Mouse (Mus musculus): Measurements from ENCODE around the gene Nckap5l. TPM values are rescaled to one million over a fixed set of nuclear protein-coding genes. Genes with fewer than 3 reads are reported as not detected.

The Nckap5l gene
- polyA plus RNA-seq, 1 experiment: 48.6 TPM

GRCm38 (mm10) chr15:99417692-99418271 lies 39.8 kb downstream of the Nckap5l start:
- H3K27ac ChIP-seq (ENCODE audit: control insufficient read depth, insufficient read depth, low read length): no peak overlapping the region
- TF ChIP-seq CTCF (IDR thresholded peaks at IDR 0.05; ENCODE audit: borderline replicate concordance, control insufficient read depth, extremely low read depth, insufficient read depth, low read length, poor library complexity): no peak
- TF ChIP-seq POLR2A (IDR thresholded peaks at IDR 0.05; ENCODE audit: control insufficient read depth, extremely low read depth, insufficient read depth, low read length, poor library complexity): no peak
- no peak for DNase-seq
- no peaks in the 10 kb centered on the region for H3K36me3 ChIP-seq (ENCODE audit: control insufficient read depth, insufficient read depth, low read length)
- H3K27me3 ChIP-seq (ENCODE audit: control insufficient read depth, insufficient read depth, low read length): no peaks in the 10 kb centered on the region
- H3K4me1 ChIP-seq (replicated peaks; ENCODE audit: control insufficient read depth, insufficient read depth, low read length): peaks cover 10% of the 10 kb centered on the region
- 81% methylated on average over 17 of the region's 17 CpGs for WGBS
- H3K4me3 ChIP-seq (ENCODE audit: control insufficient read depth, insufficient read depth, low read length): no peak overlapping the region

GRCm38 (mm10) chr15:99416957-99417356 lies 40.6 kb downstream of the Nckap5l start:
- no peak for DNase-seq
- 37% methylated on average over 4 of the region's 4 CpGs for WGBS
- Histone ChIP-seq H3K27ac (ENCODE audit: control insufficient read depth, insufficient read depth, low read length) (no peak overlapping the region), H3K36me3 (ENCODE audit: control insufficient read depth, insufficient read depth, low read length) (no peaks in the 10 kb centered on the region), H3K4me1 (replicated peaks; ENCODE audit: control insufficient read depth, insufficient read depth, low read length) (peaks cover 10% of the 10 kb centered on the region), H3K4me3 (ENCODE audit: control insufficient read depth, insufficient read depth, low read length) (no peak overlapping the region), H3K27me3 (ENCODE audit: control insufficient read depth, insufficient read depth, low read length) (no peaks in the 10 kb centered on the region)
- TF ChIP-seq POLR2A (IDR thresholded peaks at IDR 0.05; ENCODE audit: control insufficient read depth, extremely low read depth, insufficient read depth, low read length, poor library complexity) (no peak), CTCF (IDR thresholded peaks at IDR 0.05; ENCODE audit: borderline replicate concordance, control insufficient read depth, extremely low read depth, insufficient read depth, low read length, poor library complexity) (no peak)

- 19% methylated on average over 13 of the region's 13 CpGs for WGBS
- peak; percentile 79 for DNase-seq
- H3K4me1 ChIP-seq (replicated peaks; ENCODE audit: control insufficient read depth, insufficient read depth, low read length): peaks cover 10% of the 10 kb centered on the region
- H3K4me3 ChIP-seq (ENCODE audit: control insufficient read depth, insufficient read depth, low read length): no peak overlapping the region
- H3K36me3 ChIP-seq (ENCODE audit: control insufficient read depth, insufficient read depth, low read length): no peaks in the 10 kb centered on the region
- no peak for TF ChIP-seq POLR2A (IDR thresholded peaks at IDR 0.05; ENCODE audit: control insufficient read depth, extremely low read depth, insufficient read depth, low read length, poor library complexity)
- peak; percentile 86; the same call in 1 of the 2 replicates for TF ChIP-seq CTCF (IDR thresholded peaks at IDR 0.05; ENCODE audit: borderline replicate concordance, control insufficient read depth, extremely low read depth, insufficient read depth, low read length, poor library complexity)
- H3K27ac ChIP-seq (ENCODE audit: control insufficient read depth, insufficient read depth, low read length): no peak overlapping the region
- H3K27me3 ChIP-seq (ENCODE audit: control insufficient read depth, insufficient read depth, low read length): no peaks in the 10 kb centered on the region
These were observed 41.1 kb downstream of the Nckap5l start for GRCm38 (mm10) chr15:99416348-99416882.

GRCm38 (mm10) chr15:99415793-99416192 lies 41.8 kb downstream of the Nckap5l start:
- no peaks in the 10 kb centered on the region for H3K27me3 ChIP-seq (ENCODE audit: control insufficient read depth, insufficient read depth, low read length)
- DNase-seq: peak; percentile 46
- H3K27ac ChIP-seq (ENCODE audit: control insufficient read depth, insufficient read depth, low read length): no peak overlapping the region
- peaks cover 9% of the 10 kb centered on the region for H3K4me1 ChIP-seq (replicated peaks; ENCODE audit: control insufficient read depth, insufficient read depth, low read length)
- TF ChIP-seq CTCF (IDR thresholded peaks at IDR 0.05; ENCODE audit: borderline replicate concordance, control insufficient read depth, extremely low read depth, insufficient read depth, low read length, poor library complexity) (no peak), POLR2A (IDR thresholded peaks at IDR 0.05; ENCODE audit: control insufficient read depth, extremely low read depth, insufficient read depth, low read length, poor library complexity) (no peak)
- no peak overlapping the region for H3K4me3 ChIP-seq (ENCODE audit: control insufficient read depth, insufficient read depth, low read length)
- H3K36me3 ChIP-seq (ENCODE audit: control insufficient read depth, insufficient read depth, low read length): no peaks in the 10 kb centered on the region
- WGBS: 5% methylated on average over 2 of the region's 2 CpGs

GRCm38 (mm10) chr15:99411747-99412146 lies 45.8 kb downstream of the Nckap5l start:
- Histone ChIP-seq H3K27me3 (ENCODE audit: control insufficient read depth, insufficient read depth, low read length) (no peaks in the 10 kb centered on the region), H3K4me1 (replicated peaks; ENCODE audit: control insufficient read depth, insufficient read depth, low read length) (0 out of 2 replicates have a peak, but pooled peaks cover 3% of the 10 kb centered on the region), H3K4me3 (ENCODE audit: control insufficient read depth, insufficient read depth, low read length) (no peak overlapping the region), H3K27ac (ENCODE audit: control insufficient read depth, insufficient read depth, low read length) (no peak overlapping the region), H3K36me3 (ENCODE audit: control insufficient read depth, insufficient read depth, low read length) (peaks cover 36% of the 10 kb centered on the region)
- no peak for DNase-seq
- WGBS: 83% methylated on average over 14 of the region's 14 CpGs
- TF ChIP-seq CTCF (IDR thresholded peaks at IDR 0.05; ENCODE audit: borderline replicate concordance, control insufficient read depth, extremely low read depth, insufficient read depth, low read length, poor library complexity): no peak
- TF ChIP-seq POLR2A (IDR thresholded peaks at IDR 0.05; ENCODE audit: control insufficient read depth, extremely low read depth, insufficient read depth, low read length, poor library complexity): no peak

GRCm38 (mm10) chr15:99408845-99409244 lies 48.7 kb downstream of the Nckap5l start:
- H3K4me3 ChIP-seq (ENCODE audit: control insufficient read depth, insufficient read depth, low read length): no peak overlapping the region
- H3K4me1 ChIP-seq (replicated peaks; ENCODE audit: control insufficient read depth, insufficient read depth, low read length): no peaks in the 10 kb centered on the region
- H3K27ac ChIP-seq (ENCODE audit: control insufficient read depth, insufficient read depth, low read length): no peak overlapping the region
- H3K36me3 ChIP-seq (ENCODE audit: control insufficient read depth, insufficient read depth, low read length): peaks cover 65% of the 10 kb centered on the region
- TF ChIP-seq CTCF (IDR thresholded peaks at IDR 0.05; ENCODE audit: borderline replicate concordance, control insufficient read depth, extremely low read depth, insufficient read depth, low read length, poor library complexity) (no peak), POLR2A (IDR thresholded peaks at IDR 0.05; ENCODE audit: control insufficient read depth, extremely low read depth, insufficient read depth, low read length, poor library complexity) (no peak)
- DNase-seq: no peak
- no peaks in the 10 kb centered on the region for H3K27me3 ChIP-seq (ENCODE audit: control insufficient read depth, insufficient read depth, low read length)
- WGBS: 92% methylated on average over 9 of the region's 9 CpGs

Measured in thymus, adult 2 months (tissue).